Mouse (Mus musculus) stomach, embryonic 14.5 days (tissue): ENCODE measurements around the gene Cog8. TPM values are rescaled to one million over a fixed set of nuclear protein-coding genes. Genes with fewer than 3 reads are reported as not detected.

ENCODE experiments used
- ATAC-seq: fragments of 200-750 bp; cut with Nextera tagmentation; 2 replicates; pipeline ENCODE4 v1.8.0; 2017; ENCODE audit warnings: low read depth, moderate TSS enrichment; ENCODE audit not compliant: insufficient number of reproducible peaks, insufficient read depth, low FRiP score
- H3K27ac ChIP-seq: fragments of 300-500 bp; sonication (generic); 2 replicates; pipeline ENCODE4 v1.5.1; 2014; ENCODE audit warnings: mild to moderate bottlenecking, low read length, moderate library complexity, mixed read lengths
- H3K27me3 ChIP-seq: fragments of 300-500 bp; sonication (generic); 2 replicates; pipeline ENCODE4 v1.6.1; 2014; ENCODE audit warnings: low read length, control low read depth, mixed read lengths; ENCODE audit not compliant: control insufficient read depth, insufficient read depth
- H3K36me3 ChIP-seq: fragments of 300-500 bp; sonication (generic); 2 replicates; pipeline ENCODE4 v1.6.1; 2014; ENCODE audit warnings: mild to moderate bottlenecking, control low read depth, low read length, moderate library complexity, mixed read lengths; ENCODE audit not compliant: control insufficient read depth, insufficient read depth
- H3K4me1 ChIP-seq: fragments of 300-500 bp; sonication (generic); 2 replicates; pipeline ENCODE4 v1.6.1; 2014; ENCODE audit warnings: low read length, control low read depth, mixed read lengths; ENCODE audit not compliant: control insufficient read depth, insufficient read depth
- H3K4me2 ChIP-seq: fragments of 300-500 bp; sonication (generic); replicated peaks from 2 replicates; pipeline ENCODE4 v1.6.1; 2014; ENCODE audit warnings: low read depth, low read length, control low read depth
- H3K4me3 ChIP-seq: fragments of 300-500 bp; sonication (generic); 2 replicates; pipeline ENCODE4 v1.5.1; 2014; ENCODE audit warnings: low read depth, low read length, control low read depth
- H3K9ac ChIP-seq: fragments of 300-500 bp; sonication (generic); replicated peaks from 2 replicates; pipeline ENCODE4 v1.6.1; 2014; ENCODE audit warnings: low read depth, mild to moderate bottlenecking, control low read depth, low read length, moderate library complexity, mixed read lengths
- H3K9me3 ChIP-seq: fragments of 300-500 bp; sonication (generic); 2 replicates; pipeline ENCODE4 v1.6.1; 2016; ENCODE audit warnings: low read depth, low read length, control low read depth; ENCODE audit not compliant: control insufficient read depth
- WGBS: fragments of 180-500 bp; shearing (Covaris S2); extraction: QIAGEN DNeasy Blood & Tissue Kit; methylation state at CpG from one replicate; pipeline ENCODE4 v1.1.7; 2014; 5-methylcytosine and 5-hydroxymethylcytosine counted together
- polyA plus RNA-seq: library from polyadenylated mRNA; unstranded; fragments of >200 nt; fragmentation: Nextera tagmentation; extraction: Ambion mirVana; gene quantifications from 2 replicates; pipeline ENCODE4 v1.2.1, GENCODE M21; 2014

Cog8 gene
- 31.9 and 36.5 TPM in 2 replicates for polyA plus RNA-seq

DNA sequence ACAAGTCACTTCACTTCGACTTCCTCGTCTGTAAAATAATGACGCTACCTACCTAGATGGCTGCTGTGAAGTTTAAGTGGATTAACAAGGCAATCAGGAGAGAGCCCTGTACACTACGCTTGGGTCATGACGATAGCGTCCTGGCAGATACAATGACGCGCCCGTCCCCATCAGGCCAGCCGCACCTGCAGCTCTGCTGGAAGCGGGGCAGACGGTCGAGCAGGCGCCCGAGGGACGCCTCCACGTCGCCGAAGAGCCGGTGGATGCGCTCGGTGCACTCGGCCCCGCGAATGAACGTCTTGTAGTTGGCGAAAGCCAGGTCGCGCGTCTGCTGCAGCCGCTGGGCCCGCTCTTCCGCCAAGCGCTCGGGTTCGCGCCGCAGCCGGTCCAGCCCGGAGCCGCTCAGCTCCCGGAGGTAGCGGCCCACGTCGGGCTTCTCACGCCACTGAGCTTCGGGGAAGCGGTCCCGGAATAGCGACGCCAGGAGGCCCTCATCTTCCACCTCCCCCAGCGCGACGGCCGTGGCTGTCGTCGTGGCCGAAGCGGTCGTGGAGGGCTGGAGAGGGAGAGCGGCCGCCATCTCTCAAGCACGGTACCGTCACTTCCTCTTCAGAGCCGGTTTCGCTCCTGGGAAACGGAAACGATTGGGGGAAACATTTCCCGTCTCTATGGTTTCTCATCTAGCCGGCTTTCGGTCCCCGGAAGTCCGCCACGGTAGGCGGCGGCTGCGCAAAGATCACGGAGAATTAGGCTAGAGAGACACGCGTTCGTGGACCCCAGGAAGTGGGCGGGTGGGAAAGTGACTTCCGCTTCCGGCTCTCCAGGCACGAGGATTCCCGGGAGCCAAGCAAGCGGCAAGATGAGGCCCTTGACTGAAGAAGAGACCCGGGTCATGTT lies at the start of gene Cog8, which contains the start of gene Nip7:
TSS of gene Cog8 (minus strand) at position 614 of the 897 bp plus-strand sequence.
TSS of gene Nip7 (plus strand) at position 802 of the 897 bp plus-strand sequence.
- Histone ChIP-seq H3K36me3 (peaks cover 41% of the 10 kb centered on the region), H3K4me3 (peak within 1 kb of the TSS; percentile 82), H3K9me3 (no peaks in the 10 kb centered on the region), H3K4me1 (peaks cover 14% of the 10 kb centered on the region; the same call in 1 of the 2 replicates), H3K4me2 (peak within 1 kb of the TSS; percentile 94), H3K27me3 (no peaks in the 10 kb centered on the region), H3K27ac (peak within 1 kb of the TSS; percentile 49; the same call in 1 of the 2 replicates), H3K9ac (peak within 1 kb of the TSS; percentile 77)
- under 1% methylated on average over 87 of the region's 88 CpGs for WGBS
- ATAC-seq: peak; percentile 90

DNA sequence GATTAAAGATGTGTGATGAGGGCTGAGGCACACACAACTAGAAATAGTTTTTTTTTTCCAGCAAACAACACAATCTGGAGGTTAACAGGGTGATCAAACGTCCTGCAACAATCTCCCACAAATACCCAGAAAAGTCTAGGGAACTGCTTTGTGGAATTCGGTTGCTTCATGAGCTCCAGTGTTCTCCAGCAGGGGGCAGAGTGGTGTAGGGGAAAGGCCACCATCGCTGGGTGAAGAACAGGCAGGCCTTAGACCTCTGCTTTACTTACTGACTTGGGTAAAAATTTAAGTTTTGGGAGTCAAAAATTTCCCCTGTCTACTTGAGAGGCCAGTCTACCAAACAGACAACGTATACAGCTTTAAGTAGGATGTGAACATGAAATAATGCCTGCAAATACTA lies 48.1 kb upstream of the Cog8 start:
- Histone ChIP-seq H3K4me3 (no peak overlapping the region), H3K9ac (no peak overlapping the region), H3K27me3 (no peaks in the 10 kb centered on the region), H3K4me2 (no peak overlapping the region), H3K36me3 (no peaks in the 10 kb centered on the region), H3K9me3 (no peaks in the 10 kb centered on the region), H3K27ac (no peak overlapping the region), H3K4me1 (no peaks in the 10 kb centered on the region)
- ATAC-seq: no peak
- WGBS: 6% methylated on average over 4 of the region's 4 CpGs

DNA sequence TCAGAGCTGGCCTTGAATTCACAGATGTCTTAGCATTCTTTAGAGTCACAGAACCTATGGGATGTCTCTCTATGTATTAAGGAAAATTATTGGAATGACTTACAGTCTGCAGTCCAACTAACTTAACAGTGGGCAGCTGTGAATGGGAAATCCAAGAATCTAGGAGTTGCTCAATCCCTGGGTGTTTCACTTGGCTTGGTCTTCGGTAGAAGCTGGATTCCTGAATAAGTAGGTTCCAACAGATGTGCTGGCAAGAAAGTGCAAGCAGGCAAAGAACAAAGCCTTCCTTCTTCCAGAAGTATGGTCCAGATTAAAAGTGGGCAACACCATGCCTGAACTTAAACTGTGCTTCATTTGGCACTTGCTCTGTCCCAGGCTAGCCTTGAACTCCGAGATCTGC lies 44.1 kb upstream of the Cog8 start:
- Histone ChIP-seq H3K4me2 (no peak overlapping the region), H3K4me1 (0 out of 2 replicates have a peak, but pooled peaks cover 2% of the 10 kb centered on the region), H3K4me3 (no peak overlapping the region), H3K27me3 (no peaks in the 10 kb centered on the region), H3K36me3 (no peaks in the 10 kb centered on the region), H3K27ac (no peak overlapping the region), H3K9me3 (no peaks in the 10 kb centered on the region), H3K9ac (no peak overlapping the region)
- WGBS: 77% methylated on average over 2 of the region's 2 CpGs
- no peak for ATAC-seq

DNA sequence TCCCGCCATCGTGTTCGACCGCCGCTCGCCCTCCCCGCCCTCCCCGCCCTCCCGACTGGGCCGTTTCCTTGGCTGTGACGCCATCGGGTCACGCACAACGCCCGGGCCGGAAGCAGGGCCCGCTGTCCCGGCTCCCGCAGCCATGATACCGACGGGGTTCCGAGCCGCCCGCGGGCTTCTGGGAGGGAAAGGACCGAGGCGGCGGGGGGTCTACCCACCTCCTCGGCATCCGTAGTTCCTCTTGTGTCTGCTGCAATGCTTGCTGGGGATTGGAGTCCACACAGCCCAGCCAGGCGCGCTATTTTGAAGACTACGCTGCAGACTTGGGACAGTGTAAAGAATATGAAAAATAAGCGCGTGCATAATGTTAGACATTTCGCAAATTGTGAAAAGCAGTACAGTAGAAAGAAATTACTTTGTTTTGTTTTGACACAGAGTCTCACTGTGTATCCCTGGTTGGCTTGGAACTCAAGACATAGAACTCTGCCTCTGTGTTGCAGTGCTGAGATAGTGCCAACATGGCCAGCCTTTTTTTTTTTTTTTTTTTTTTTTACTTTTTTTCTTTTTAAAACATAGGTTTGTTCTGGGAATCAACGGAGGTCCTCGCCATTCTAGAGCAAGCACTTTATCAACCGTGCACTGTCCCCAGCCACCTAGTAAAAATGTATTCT lies 40.0 kb upstream of the Cog8 start, which contains the start of gene Terf2:
TSS of gene Terf2 (minus strand) at position 182 of the 671 bp plus-strand sequence.
- H3K9me3 ChIP-seq: no peaks in the 10 kb centered on the region
- no peaks in the 10 kb centered on the region for H3K27me3 ChIP-seq
- peaks cover 18% of the 10 kb centered on the region for H3K36me3 ChIP-seq
- peak within 1 kb of the TSS; percentile 89 for H3K27ac ChIP-seq
- 5% methylated on average over 39 of the region's 39 CpGs for WGBS
- H3K4me1 ChIP-seq: 0 out of 2 replicates have a peak, but pooled peaks cover 2% of the 10 kb centered on the region
- peak within 1 kb of the TSS; percentile 85 for H3K4me3 ChIP-seq
- H3K9ac ChIP-seq: peak within 1 kb of the TSS; percentile 79
- ATAC-seq: peak; percentile 96
- H3K4me2 ChIP-seq: peak within 1 kb of the TSS; percentile 52

DNA sequence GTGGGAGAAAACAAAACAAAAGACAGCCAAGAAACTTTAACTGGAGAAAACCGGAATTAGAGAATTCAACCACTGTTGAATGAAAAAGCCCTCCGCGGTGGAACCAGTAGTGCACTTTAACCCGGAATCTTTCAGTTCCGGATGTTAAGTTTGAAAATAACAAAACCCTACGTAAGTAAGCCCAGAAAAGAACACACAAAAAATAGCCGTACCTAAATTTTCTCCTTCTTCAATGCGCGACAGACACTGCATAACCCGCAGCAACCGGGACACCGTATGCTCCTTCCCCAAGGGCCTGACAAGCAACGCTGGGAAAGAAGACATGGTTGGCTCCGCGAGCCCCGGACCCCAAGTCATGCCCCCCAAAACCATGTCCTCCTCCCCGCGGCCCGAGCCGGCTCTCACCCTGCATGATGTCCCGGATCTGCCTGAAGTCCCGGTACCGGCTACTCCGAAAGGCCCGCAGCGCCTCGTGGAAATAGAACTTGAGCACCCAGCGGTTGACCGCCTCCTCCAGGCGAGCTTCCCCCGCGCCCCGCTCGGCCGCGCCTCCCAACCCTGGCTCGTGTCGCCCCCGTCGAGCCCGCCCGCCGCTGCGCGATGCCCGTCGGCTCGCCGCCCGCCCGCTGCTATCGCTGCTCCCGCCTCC lies 39.4 kb upstream of the Cog8 start:
- Histone ChIP-seq H3K27ac (peak overlapping the region; percentile 89), H3K27me3 (no peaks in the 10 kb centered on the region), H3K4me2 (peak overlapping the region; percentile 52), H3K9me3 (no peaks in the 10 kb centered on the region), H3K9ac (peak overlapping the region; percentile 79), H3K4me3 (peak overlapping the region; percentile 85), H3K36me3 (peaks cover 23% of the 10 kb centered on the region), H3K4me1 (0 out of 2 replicates have a peak, but pooled peaks cover 2% of the 10 kb centered on the region)
- WGBS: 1% methylated on average over 42 of the region's 53 CpGs
- peak; percentile 72 for ATAC-seq

DNA sequence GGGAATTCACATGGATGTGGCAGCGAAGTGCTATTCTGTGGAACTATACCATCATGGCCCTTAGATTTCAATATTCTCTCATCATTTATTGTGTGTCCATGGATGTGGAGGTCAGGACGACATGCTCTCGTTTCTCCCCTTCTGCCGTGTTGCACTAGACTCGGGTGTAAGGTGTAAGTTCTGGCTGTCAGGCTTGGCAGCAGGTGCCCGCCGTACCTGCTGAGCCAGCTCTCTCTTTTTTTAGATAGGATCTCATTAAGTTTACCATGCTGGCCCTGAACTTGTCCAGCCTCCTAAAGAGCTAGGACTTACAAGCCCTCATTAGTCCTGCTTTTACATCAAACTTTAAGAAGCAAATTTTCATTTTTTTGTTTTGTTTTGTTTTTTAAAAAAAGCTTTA lies 34.0 kb upstream of the Cog8 start:
- no peaks in the 10 kb centered on the region for H3K4me1 ChIP-seq
- H3K27ac ChIP-seq: no peak overlapping the region
- no peak overlapping the region for H3K4me3 ChIP-seq
- no peaks in the 10 kb centered on the region for H3K9me3 ChIP-seq
- H3K4me2 ChIP-seq: no peak overlapping the region
- no peak overlapping the region for H3K9ac ChIP-seq
- peaks cover 43% of the 10 kb centered on the region for H3K36me3 ChIP-seq
- no peaks in the 10 kb centered on the region for H3K27me3 ChIP-seq
- 95% methylated on average over 7 of the region's 7 CpGs for WGBS
- ATAC-seq: no peak

DNA sequence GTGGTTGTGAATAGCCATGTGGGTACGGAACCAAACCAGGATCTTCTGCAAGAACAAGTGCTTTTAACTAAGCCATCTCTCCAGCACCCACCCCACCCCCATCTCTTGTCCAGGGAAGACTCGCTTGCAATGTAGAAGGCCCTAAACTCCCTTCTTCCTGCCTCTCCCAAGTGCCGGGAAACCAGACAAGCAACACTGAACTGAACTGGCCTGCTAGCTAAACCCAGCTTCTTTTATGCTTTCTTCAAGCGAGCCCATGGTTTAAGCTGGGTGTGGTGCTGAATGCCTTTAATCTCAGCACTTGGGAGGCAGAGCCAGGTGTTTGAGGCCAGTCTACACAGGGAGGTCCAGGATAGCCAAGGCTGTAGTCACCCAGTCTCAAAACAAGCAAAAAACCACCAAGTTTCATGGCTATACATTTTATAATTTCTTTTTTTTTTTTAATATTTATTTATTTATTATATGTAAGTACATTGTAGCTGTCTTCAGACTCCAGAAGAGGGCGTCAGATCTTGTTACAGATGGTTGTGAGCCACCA lies 32.1 kb upstream of the Cog8 start:
- no peak for ATAC-seq
- 89% methylated on average over 5 of the region's 5 CpGs for WGBS
- Histone ChIP-seq H3K9me3 (no peaks in the 10 kb centered on the region), H3K4me1 (no peaks in the 10 kb centered on the region), H3K9ac (no peak overlapping the region), H3K4me2 (no peak overlapping the region), H3K36me3 (peaks cover 40% of the 10 kb centered on the region), H3K4me3 (no peak overlapping the region), H3K27me3 (no peaks in the 10 kb centered on the region), H3K27ac (no peak overlapping the region)

DNA sequence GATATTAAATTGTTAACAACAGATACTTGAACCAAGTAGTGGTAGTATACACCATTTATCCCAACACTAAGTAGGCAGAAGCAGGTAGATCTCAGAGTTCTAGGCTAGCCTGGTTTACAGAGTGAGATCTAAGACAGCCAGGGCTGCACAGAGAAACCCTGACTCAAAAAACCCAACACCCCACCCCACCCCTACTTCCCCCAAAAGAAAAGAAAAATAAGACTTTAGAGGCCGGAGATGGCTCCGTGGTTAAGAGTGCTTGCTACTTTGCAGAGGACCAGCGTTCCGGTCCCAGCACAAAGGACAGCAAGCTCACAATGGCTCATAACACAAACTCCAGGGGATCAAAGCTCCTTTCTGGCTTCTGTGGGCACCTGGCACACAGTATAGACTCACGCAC lies 29.5 kb upstream of the Cog8 start:
- Histone ChIP-seq H3K4me3 (no peak overlapping the region), H3K27ac (no peak overlapping the region), H3K36me3 (peaks cover 44% of the 10 kb centered on the region), H3K9me3 (no peaks in the 10 kb centered on the region), H3K4me2 (no peak overlapping the region), H3K9ac (no peak overlapping the region), H3K27me3 (no peaks in the 10 kb centered on the region), H3K4me1 (no peaks in the 10 kb centered on the region)
- 98% methylated on average over 5 of the region's 5 CpGs for WGBS
- ATAC-seq: no peak
